Mouse (Mus musculus): Measurements from ENCODE around the gene Fam19a5.

Gene Fam19a5

DNA sequence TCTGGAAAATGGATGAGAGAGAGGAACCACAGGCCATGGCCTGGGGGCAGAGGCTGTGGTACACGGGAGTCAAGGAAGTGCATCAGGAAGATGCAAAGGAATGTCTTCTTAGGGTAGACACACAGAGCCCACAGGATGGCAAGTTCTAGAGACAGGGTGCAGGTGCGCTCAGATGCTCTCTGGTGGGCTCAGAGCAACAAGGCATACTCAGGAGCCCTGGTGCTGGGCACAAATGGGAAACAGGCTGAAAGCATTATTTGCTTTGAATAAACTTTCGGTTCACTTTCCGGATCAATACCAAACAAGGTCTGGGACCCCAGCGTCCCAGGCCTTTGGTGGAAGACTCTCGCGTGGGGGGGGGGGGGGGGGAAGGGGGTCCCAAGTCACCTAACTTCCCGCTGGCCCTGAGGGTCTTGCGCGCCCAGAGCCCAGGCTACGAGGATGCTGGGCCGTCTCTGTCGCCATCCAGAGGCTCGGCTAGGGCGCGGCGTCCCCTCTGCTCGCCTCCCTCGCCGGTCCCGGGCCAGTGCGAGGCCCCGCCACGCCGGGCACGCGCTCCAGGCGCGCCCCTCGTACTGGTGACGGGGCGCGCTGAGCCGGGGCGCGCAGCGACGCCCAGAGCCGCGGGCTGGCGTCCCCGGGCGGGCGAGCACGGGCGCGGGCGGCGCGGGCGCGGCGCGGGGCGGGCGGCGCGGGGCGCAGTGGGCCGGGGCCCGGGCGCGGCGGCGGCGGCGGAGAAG, at the start of gene Fam19a5:
TSS of gene Fam19a5 (plus strand) at position 701 of the 740 bp plus-strand sequence.
- DNase-seq (ENCODE audit: low spot score in 2 of 2): peak in 1 of 2 experiments; percentile 56

DNA sequence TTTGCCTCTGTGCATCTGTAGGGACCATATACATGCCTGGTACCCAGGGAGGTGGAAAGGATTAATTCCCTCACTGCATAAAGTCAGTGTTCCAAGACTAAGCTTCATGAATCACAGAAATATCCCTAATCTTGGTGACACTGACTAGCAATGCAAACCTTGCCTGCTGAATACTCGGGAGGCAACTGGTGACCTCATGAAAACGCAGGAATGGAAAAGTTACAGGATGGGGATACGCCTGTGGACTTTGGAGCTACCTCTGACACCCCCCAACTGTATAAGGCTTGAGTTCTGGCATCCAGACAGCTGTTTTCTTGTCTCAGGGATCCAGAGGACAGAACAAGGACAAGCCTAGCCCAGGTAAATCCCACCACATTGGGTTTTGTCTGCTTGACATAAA, 42.4 kb upstream of the Fam19a5 start:
- no peak for DNase-seq (ENCODE audit: low spot score in 2 of 2)

DNA sequence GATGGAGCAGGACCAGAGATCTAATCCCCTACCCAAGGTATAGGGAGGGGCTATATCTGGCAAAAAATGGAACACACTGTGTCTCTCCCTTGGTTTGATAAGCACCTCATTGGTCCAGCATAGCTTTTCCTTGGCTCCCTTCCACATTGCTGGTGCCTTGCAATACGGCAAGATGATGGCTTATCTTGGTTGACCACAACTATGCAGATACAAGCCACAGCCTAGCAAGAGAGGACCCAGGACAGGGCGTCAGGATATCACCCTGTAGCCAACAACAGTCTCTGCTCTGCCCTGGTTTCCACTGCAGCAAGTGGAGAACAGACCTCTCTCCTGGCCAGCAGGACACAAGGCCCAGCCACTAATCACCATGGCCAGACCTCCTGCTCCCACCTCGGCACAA, 36.8 kb upstream of the Fam19a5 start:
- no peak for DNase-seq (ENCODE audit: low spot score in 2 of 2)

DNA sequence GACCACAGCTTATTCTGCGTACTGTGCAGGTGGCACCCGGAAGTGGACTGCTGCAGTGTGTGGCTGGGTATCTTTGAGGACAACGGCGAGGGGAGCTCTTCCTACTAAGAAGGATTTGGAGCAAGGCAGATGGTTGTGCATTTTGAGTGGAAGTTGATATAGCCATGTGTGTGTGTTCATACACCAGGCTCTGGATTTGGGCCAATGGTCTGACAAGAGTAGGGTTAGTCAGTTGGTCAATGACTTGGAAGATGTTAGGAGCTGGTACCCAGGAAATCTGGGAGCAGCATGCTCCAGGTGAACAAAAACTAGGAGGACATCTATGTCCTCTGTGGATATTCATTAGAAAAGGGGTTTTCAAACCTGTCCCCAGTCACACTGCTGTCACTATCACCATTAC, 33.2 kb upstream of the Fam19a5 start:
- DNase-seq (ENCODE audit: low spot score in 2 of 2): no peak

DNA sequence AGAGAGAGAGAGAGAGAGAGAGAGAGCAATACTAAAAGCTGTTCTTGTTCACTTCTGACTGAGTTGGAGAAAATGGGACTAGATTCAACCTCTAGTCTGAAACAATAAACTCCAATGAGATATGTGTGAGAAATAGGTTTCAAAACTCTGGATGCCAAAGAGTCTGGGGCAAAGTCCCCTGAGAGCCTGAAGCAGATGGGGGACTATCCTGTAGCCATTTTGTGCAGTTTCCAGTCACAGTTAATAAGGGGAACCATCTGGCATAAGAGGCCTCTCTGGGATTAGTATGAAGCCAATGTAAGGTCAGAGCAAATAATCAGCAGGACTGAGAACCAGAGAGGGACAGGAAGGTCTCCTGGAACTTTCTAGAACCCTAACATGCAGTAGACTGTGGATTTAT, 25.9 kb upstream of the Fam19a5 start:
- DNase-seq (ENCODE audit: low spot score in 2 of 2): no peak

DNA sequence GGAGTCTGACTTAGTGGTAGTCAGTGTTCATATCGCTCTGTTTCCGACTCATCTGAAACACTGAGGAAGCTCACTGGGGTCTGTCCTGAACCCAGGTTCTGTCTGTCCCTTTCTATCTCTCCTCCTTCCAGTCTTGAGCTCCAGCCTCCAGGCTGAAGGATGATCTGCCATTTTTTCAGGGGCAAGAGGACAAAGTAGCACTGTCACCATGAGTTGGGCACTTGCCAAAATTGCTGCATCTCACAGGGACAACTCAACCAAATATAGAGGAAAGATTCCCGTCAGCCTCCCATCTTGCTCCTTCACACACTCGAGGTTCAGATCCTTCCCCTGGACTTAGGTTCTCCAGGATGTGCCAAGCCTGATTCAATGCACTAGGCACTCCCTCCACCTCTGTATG, 14.8 kb upstream of the Fam19a5 start:
- DNase-seq (ENCODE audit: low spot score in 2 of 2): no peak

DNA sequence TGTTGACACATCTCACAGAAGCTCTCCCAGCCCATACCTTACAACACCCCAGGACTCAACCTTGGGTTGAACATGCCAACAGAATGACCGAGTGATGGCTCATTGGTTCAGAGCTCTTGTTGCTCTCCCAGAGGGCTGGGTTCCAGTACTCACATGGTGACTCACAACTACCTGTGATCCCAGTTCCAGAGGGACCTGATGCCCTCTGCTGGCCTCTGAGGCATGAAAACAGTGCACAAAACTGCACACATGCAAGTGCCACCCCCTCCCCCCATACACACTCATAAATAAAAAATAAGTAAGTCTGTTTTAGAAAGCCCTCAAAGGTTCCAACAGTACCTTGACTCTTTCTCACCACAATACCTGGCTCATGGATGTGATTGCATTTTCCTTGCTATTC, 2.4 kb upstream of the Fam19a5 start:
- no peak for DNase-seq (ENCODE audit: low spot score in 2 of 2)

DNA sequence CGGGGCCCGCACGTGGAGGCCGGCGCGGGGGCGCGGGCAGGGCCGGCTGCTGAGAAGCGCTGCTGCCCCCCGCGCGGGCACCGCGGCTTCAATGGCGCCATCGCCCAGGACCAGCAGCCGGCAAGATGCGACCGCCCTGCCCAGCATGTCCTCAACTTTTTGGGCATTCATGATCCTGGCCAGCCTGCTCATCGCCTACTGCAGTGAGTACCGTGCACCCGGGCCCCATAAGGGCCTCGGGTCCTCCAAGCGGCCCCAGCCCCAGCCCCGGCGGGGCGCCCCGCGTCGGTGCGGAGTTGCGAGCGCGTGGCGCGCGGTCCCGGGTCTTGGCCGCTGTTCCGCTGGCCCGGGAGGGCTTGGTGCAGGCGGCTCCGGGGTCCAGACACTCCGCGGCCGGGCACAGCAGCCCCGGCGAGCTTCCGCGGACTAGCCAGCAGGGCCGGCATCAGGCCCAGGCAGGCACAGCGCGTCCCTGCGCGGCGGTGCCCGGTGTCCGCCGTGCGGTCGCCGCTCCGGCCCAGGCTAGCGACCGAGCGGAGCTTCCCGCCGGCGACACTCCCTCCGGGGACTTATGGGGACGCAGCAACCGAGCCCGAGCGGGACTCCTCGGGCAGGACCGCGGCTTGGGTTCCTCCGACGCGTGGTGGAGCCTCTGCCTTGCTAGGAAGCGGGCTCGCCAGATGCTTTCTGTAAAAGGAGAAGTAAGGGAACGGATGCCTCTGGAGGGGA, 466 bp downstream of the Fam19a5 start:
- peak; percentile 51 to 60 for DNase-seq (ENCODE audit: low spot score in 2 of 2)

DNA sequence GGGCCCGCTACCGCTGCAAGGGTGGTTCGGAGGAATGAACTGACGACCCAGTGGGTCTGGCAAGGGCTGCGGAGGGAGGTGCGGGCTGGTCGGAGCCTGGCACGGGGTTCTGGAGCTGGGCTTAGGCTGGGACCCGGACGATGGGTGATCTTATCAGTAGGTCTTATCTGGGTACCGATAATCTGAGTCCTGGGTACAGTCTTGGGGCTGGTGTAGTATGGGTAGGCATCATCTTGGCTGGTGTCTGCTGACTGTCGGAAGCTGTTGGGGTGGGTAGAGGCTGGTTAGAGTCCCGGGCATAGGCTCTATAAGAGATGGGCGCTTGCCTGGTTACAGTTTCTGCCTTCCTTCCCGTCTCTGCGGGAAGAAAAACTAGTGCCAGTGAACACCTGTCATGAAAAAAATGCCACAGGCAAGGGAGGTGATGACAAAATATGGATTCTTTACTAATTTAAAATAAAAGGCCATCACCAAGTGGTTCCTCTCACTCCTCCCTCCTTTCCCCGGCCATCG, 1.1 kb downstream of the Fam19a5 start:
- DNase-seq (ENCODE audit: low spot score in 2 of 2): no peak

DNA sequence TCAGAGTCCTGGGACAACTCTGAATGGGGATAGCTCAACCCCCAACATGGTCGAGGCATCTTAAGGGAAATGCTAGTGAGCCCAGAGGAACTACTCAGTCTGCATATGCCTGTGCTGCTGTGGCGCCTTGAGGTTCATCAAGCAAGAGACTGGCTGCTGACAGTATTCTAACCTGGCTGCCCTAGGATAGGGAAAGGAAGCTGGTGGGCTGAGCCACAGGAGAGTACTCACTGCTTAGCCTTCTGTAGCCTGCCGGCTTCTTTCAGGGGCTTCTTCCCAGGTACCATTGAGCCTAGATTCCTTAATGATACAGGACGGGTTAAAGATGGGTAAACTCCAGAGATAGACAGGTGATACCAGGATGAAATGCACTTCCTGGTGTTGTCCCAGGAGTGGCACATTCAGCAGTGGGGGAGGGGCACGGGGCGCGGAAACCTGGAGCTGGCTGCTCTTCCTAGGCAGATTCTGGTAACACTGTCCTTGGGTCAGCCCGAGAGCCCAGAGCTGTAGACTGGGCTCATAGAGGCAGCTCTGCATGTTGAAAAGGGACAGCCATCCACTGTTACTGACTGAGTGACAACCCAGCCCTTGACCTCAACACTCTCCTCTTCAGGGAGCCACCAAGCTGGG, 1.7 kb downstream of the Fam19a5 start:
- DNase-seq (ENCODE audit: low spot score in 2 of 2): no peak

DNA sequence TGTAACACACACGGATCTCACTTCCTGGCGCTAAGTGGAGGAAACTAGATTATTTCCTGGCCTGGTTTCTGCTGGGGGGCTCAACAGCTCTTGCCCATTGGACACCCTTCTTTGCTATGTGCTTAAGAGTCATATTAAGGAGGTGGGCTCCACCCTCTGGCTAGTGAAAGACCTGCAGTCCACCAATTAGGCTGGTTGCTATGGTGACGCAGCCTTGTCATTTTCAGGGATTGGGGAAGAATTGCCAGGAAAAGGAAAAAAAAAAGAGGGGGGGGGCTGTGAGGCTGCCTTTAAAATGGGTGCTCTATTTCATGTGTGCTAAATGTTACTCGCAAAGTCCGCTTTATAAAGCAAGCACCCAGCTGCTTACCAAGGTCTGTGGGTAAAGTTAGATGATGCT, 2.9 kb downstream of the Fam19a5 start:
- peak in 1 of 2 experiments; percentile 74 for DNase-seq (ENCODE audit: low spot score in 2 of 2)

DNA sequence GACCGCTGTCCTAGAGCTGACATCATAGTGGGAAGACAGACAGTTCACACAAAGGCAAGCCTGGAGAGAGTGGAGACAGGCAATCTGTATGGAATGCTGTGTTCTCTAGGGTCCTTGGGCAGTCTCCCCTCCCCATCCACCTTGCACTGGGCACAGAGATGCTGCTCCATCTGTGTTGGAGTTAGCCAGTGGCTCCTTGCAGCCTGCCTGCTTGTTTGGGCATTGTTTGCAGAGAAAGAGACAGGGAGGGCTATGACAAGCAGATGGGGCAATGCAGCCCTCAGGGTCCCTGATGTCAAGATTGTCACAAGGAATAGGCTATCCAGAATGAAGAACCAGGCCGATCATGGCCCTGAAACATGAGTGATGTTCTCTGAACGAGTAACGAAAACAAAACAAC, 5.6 kb downstream of the Fam19a5 start:
- no peak for DNase-seq (ENCODE audit: low spot score in 2 of 2)

DNA sequence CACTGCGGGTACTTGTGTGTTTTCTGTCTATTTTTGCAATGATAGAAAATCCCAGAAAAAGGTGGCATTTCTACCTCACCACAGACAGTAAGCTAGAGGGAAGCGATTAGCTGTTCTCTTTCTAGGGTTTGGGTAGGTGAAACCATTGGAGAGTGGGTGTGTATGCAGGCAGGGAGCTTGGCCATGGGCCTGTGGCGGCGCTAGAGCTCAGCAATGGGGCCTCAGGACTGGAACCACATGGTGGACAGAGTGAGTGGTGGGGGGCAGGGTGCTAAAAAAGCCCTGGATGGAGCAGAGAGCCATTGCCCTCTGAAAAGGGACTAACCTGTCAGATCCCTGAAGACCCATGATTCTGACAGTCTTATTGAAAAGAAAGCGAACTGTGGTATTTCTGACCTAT, 6.7 kb downstream of the Fam19a5 start:
- no peak for DNase-seq (ENCODE audit: low spot score in 2 of 2)

DNA sequence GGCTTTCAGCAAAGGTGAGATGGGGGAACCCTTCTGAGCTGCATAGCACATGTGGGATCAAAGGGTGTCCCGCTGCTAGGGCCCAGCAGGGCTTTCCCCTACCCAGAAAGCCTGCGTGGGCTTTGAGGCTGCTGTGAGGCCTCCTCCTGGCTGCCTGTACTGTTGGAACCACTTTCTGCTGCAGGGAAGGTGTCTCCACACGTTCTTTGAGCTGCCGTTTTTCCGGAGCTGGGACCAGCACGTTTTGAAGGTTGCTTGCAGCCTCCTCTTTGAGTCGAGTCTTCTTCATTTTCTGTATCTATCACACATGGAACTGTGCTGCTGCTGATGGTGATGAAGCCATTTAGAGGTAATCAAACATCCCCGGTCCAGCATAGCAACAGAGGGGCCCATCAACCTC, 7.5 kb downstream of the Fam19a5 start:
- peak in 1 of 2 experiments; percentile 33 for DNase-seq (ENCODE audit: low spot score in 2 of 2)

DNA sequence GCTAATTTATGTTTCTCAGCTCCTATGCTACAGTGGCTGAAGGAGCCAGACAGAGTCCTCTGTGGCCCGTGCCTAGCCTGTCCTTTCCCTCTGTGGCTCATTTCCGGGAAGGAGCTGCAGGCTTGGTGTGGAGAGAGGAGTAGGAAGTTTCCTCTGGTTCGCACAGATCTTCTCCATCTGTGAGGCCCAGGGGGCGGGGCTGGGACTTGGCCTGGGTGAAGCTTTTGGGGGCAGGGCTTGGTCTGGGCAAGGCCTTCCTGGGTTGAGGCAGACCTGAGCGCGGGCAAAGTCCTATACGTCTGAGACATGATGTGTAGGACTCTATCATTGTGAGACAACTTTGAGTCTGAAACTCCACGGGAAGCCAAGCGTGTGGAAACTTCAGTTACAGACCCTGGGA, 11.7 kb downstream of the Fam19a5 start:
- DNase-seq (ENCODE audit: low spot score in 2 of 2): no peak

DNA sequence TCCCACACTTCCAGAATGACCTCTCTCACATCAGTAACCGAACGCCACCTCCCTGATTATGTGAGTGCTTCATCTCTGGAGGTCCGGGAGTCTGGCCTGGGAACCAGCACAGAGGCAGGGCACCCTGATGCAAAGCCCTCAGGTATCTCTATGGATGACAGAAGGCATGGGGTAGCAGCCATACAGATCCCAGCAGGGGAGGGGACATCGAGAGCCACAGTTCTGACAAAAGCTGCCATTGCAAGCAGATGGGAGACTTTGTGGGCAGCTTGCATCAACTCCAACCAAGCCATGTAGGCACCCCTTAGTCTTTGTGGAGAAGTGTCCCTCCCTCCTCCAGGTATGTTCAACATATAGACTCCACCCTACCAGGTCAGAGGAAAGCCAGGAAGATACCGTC, 20.2 kb downstream of the Fam19a5 start:
- no peak for DNase-seq (ENCODE audit: low spot score in 2 of 2)

DNA sequence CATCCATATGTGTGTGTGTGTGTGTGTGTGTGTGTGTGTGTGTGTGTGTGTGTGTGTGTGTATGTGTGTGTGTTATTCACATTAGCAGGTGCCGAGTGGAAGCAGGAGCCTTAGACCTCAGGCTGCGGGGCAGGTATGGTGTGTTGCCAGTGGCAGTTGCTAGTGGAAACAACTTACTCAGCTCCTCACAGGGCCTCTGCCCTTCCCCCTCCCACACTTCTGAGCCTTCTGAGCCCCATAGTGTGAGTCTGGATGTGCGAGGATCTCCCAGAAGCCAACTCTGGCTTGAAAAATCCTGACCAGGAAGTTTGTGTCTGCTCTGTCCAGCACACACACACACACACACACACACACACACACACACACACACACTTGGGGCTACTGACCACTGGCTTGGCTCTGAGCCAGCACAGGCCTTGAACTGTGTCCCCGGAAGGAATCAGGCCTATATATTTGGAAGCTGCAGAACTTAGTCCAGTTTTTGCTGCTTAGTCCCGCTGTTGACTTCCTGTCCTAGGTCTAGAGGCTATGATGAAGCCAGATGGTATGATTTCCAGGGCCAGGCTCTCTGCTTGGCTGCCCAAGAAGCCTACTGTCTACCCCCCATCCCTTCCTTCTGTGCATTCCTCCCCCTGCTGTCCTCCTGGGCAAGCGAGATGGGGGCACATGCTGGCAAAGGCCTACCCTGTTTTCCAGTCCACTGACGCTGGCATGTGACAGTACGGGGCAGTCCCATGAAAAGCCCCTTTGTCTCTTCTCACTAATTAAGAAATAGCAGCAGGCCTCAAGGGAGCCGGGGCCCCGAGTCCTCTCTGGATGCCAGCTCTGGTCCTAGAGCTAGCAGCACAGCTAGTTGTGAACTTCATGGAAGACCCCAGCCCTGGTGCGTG, 22.2 kb downstream of the Fam19a5 start:
- peak; percentile 39 to 52 for DNase-seq (ENCODE audit: low spot score in 2 of 2)

DNA sequence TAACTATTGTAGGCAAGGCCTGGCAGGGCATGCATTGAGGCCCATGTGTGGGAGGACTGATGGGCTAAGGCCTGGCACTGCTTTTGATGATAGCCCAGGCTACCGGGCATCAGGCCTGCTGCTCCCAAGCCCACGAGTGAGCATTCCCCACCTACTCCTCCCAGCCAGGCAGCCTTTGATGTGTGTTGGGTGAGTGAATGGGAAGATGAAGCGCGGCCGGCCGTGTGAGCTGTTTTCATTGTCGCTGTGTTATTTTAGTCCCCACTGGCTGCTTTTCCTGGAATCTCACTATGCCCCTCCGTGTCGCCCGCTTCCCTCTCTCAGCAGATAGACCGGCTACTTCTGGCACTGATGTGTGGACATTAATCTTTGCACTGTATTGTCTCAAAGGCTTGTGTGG, 26.1 kb downstream of the Fam19a5 start:
- no peak for DNase-seq (ENCODE audit: low spot score in 2 of 2)

DNA sequence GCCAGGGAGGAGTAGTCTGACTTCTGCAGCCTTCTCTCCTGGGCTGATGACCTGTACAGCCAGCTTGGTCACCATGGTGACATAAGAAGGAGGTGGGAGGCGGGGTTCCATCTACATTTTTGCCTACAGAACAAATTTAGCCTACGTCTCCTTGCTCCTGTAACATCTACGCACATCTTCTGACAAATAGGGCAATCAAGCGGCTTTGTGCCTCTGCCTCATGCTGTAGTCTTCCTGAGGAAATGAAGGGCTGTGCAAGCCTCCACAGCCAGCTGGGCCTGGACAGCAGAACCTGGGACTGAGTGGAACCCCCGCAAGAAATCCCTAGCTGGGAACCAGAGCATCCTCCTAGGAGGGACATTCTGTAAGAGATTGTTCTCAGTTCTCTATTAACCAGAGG, 35.8 kb downstream of the Fam19a5 start:
- DNase-seq (ENCODE audit: low spot score in 2 of 2): peak in 1 of 2 experiments; percentile 31

DNA sequence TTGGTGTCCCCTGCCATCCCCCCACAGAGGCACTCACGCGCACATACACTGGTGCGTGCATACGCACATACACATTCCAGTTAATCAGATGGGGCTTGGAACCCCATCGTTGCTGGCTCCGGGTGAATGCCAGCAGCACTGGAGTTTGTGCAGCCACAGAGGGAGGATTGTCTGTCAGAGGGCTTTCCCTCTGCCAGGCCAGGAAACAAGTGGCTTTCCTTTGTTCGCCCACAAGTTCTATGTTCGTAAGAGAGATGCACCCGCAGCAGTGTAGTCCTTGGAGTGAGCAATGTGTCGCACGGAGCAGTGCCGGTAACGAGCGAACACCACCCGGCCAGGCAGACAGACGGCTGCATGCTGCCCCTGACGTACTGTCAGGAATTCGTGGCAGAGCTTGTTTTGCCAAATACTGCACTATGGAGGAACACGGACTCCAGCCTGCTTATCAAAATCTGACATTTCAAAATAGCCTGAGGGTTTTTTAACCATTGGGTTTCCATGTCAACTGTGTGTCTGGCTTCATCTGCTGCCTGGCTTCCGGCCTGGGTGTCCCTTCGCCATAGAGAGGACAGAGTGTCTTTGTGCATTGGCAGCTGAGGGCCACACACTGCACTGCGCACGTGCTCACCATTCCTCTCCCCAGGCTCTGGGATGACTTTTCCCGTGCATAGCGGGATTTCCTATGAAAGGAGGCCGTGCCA, 40.0 kb downstream of the Fam19a5 start:
- peak; percentile 27 to 41 for DNase-seq (ENCODE audit: low spot score in 2 of 2)

DNA sequence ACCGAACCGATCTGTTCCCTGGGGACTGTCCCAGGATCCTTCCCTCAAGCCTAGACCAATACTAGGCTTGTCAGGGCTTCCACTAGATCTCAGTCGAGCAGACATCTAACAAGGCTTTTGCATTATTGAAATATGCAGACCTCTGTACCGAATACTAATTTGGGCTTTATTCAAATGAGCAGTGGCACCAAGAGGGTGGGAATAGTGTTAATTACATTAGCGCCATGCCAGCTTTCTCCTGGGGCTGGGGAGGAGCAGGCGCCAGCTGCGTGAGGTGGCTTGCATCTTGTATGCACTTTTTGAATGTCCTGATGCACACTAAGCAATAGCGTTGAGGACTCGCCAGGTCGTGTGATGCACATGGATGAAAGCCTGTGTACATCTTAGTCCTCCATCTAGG, 46.9 kb downstream of the Fam19a5 start:
- no peak for DNase-seq (ENCODE audit: low spot score in 2 of 2)
